28 mouse cellular contexts compared by ENCODE assay signal in genomic region chr16:72434396-72434795, GRCm38 (mm10).
DNase-seq lines count a peak whose midpoint lies in the region; ATAC-seq and TF ChIP-seq lines count a peak whose summit lies in the region.
"Had no signal": no experiment of that assay in that cellular context is flagged by ENCODE, and none has a peak within 500 bp of the region (broad histone marks: within the 10 kb centered on the region; RNA-seq: fewer than 3 reads in every experiment).

No protein-coding gene starts in this region.

- DNase-seq in heart, embryonic 10.5 days (ENCODE audit: low spot score): no peak
- no peak for DNase-seq in heart, adult 2 months
- DNase-seq in hindbrain, embryonic 10.5 days (ENCODE audit: low spot score): no peak
- DNase-seq in Muller cell, postnatal 12 days (ENCODE audit: inconsistent ontology term): peak; percentile 52
- peak; percentile 11 for DNase-seq in fibroblast of lung, adult 2 months (ENCODE audit: low read depth)
- no peak for DNase-seq in ovary, postnatal 10 days (ENCODE audit: low spot score)
- DNase-seq in frontal cortex, postnatal 10 days (ENCODE audit: low spot score in 2 of 2): no peak
- DNase-seq: adrenal gland, adult 2 months; B cell, adult 2 months; cerebellum, adult 18-20 months; cerebellum, postnatal 25 days; gastrocnemius, postnatal 14 days; heart, adult 18-20 months; heart, postnatal 36 days; kidney, postnatal 25 days; right cerebral cortex, postnatal 14 days had no signal

- TF ChIP-seq CTCF in heart, adult 2 months (IDR thresholded peaks at IDR 0.05): no peak

- ATAC-seq in hindbrain, embryonic 12.5 days (ENCODE audit: low FRiP score): 0 out of 2 replicates have a peak, but pooled peaks have one; percentile 13
- ATAC-seq: forebrain, embryonic 14.5 days; intestine, postnatal 0 days had no signal

- peaks cover 11% of the 10 kb centered on the region; the same call in 1 of the 2 replicates for H3K4me1 ChIP-seq in heart, embryonic 10.5 days
- H3K4me1 ChIP-seq in heart, adult 2 months (ENCODE audit: control insufficient read depth, insufficient read depth, low read length): no peaks in the 10 kb centered on the region
- H3K4me1 ChIP-seq in hindbrain, embryonic 12.5 days: peaks cover 5% of the 10 kb centered on the region; the same call in 1 of the 2 replicates
- H3K4me1 ChIP-seq in hindbrain, embryonic 10.5 days (replicated peaks): no peaks in the 10 kb centered on the region; the same call in 1 of the 2 replicates
- H3K4me1 ChIP-seq: limb, embryonic 15.5 days; lung, embryonic 15.5 days had no signal

- H3K27ac ChIP-seq in heart, embryonic 10.5 days: peak overlapping the region; percentile 59; the same call in 1 of the 2 replicates
- H3K27ac ChIP-seq in heart, adult 2 months: no peak overlapping the region
- H3K27ac ChIP-seq in hindbrain, embryonic 12.5 days: no peak overlapping the region
- H3K27ac ChIP-seq in hindbrain, embryonic 10.5 days: no peak overlapping the region
- H3K27ac ChIP-seq: embryonic facial prominence, embryonic 12.5 days; layer of hippocampus, adult 2 months; limb, embryonic 15.5 days; liver, embryonic 14.5 days; lung, embryonic 15.5 days; midbrain, embryonic 12.5 days; stomach, postnatal 0 days had no signal

- intact Hi-C loops in heart, adult 2 months (cut with DNase I): no loop called here

- no peak overlapping the region for H3K4me2 ChIP-seq in hindbrain, embryonic 12.5 days (replicated peaks)
- H3K4me2 ChIP-seq: embryonic facial prominence, embryonic 12.5 days; limb, embryonic 15.5 days; lung, embryonic 15.5 days; midbrain, embryonic 12.5 days had no signal

- H3K4me3 ChIP-seq in heart, embryonic 10.5 days: no peak overlapping the region
- H3K4me3 ChIP-seq in heart, adult 2 months: no peak overlapping the region
- H3K4me3 ChIP-seq in hindbrain, embryonic 12.5 days: no peak overlapping the region
- H3K4me3 ChIP-seq in hindbrain, embryonic 10.5 days: no peak overlapping the region
- H3K4me3 ChIP-seq: embryonic facial prominence, embryonic 12.5 days; layer of hippocampus, adult 2 months; limb, embryonic 15.5 days; lung, embryonic 15.5 days; midbrain, embryonic 12.5 days had no signal

- H3K9me3 ChIP-seq in heart, embryonic 10.5 days: no peaks in the 10 kb centered on the region
- no peaks in the 10 kb centered on the region for H3K9me3 ChIP-seq in hindbrain, embryonic 12.5 days (replicated peaks)
- H3K9me3 ChIP-seq in hindbrain, embryonic 10.5 days: no peaks in the 10 kb centered on the region
- H3K9me3 ChIP-seq: embryonic facial prominence, embryonic 12.5 days; limb, embryonic 15.5 days; lung, embryonic 15.5 days; midbrain, embryonic 12.5 days had no signal

- TF ChIP-seq POLR2A in heart, adult 2 months (IDR thresholded peaks at IDR 0.05; ENCODE audit: insufficient read depth, low read depth, low read length): no peak

- H3K36me3 ChIP-seq in heart, embryonic 10.5 days: no peaks in the 10 kb centered on the region
- no peaks in the 10 kb centered on the region for H3K36me3 ChIP-seq in heart, adult 2 months (ENCODE audit: control insufficient read depth, insufficient read depth, low read length)
- H3K36me3 ChIP-seq in hindbrain, embryonic 12.5 days: no peaks in the 10 kb centered on the region
- H3K36me3 ChIP-seq in hindbrain, embryonic 10.5 days: no peaks in the 10 kb centered on the region
- H3K36me3 ChIP-seq: embryonic facial prominence, embryonic 12.5 days; G1E; limb, embryonic 15.5 days; lung, embryonic 15.5 days; midbrain, embryonic 12.5 days had no signal

- no peak for TF ChIP-seq EP300 in heart, adult 2 months (IDR thresholded peaks at IDR 0.05; ENCODE audit: insufficient read depth, low read depth, low read length)

- no peaks in the 10 kb centered on the region for H3K27me3 ChIP-seq in heart, embryonic 10.5 days (ENCODE audit: insufficient read depth, poor library complexity, severe bottlenecking)
- H3K27me3 ChIP-seq in heart, adult 2 months (ENCODE audit: control insufficient read depth, insufficient read depth, low read length): no peaks in the 10 kb centered on the region
- no peaks in the 10 kb centered on the region for H3K27me3 ChIP-seq in hindbrain, embryonic 12.5 days
- H3K27me3 ChIP-seq in hindbrain, embryonic 10.5 days (ENCODE audit: insufficient read depth, poor library complexity, severe bottlenecking): no peaks in the 10 kb centered on the region
- H3K27me3 ChIP-seq: CH12.LX; embryonic facial prominence, embryonic 12.5 days; limb, embryonic 15.5 days; lung, embryonic 15.5 days; midbrain, embryonic 12.5 days had no signal

- H3K79me2 ChIP-seq in heart, adult 2 months (replicated peaks; ENCODE audit: control insufficient read depth, insufficient read depth, low read length): no peaks in the 10 kb centered on the region

- no peak overlapping the region for H3K9ac ChIP-seq in heart, adult 2 months (ENCODE audit: low read depth, low read length)
- no peak overlapping the region for H3K9ac ChIP-seq in hindbrain, embryonic 12.5 days
- H3K9ac ChIP-seq: embryonic facial prominence, embryonic 12.5 days; limb, embryonic 15.5 days; liver, embryonic 14.5 days; lung, embryonic 15.5 days; midbrain, embryonic 12.5 days had no signal

Comparison
In these comparisons a context has a peak if more than half of its experiments do, and no peak if none do; other contexts are left out.
1. DNase-seq: peak in Muller cell, postnatal 12 days (single experiment) and fibroblast of lung, adult 2 months (single experiment); none in heart, embryonic 10.5 days (single experiment), heart, adult 2 months (0 of 2), hindbrain, embryonic 10.5 days (single experiment), ovary, postnatal 10 days (single experiment) and frontal cortex, postnatal 10 days (0 of 2).